Mouse (Mus musculus) liver, postnatal 0 days (tissue): Measurements from ENCODE around the gene Nsd1. TPM values are rescaled to one million over a fixed set of nuclear protein-coding genes. Genes with fewer than 3 reads are reported as not detected.

Experiments used
- ATAC-seq: fragments of 200-750 bp; cut with Nextera tagmentation; 2 replicates; pipeline ENCODE4 v1.8.0; 2017; ENCODE audit warnings: mild to moderate bottlenecking, moderate library complexity
- DNase-seq: peaks from one replicate; pipeline ENCODE4 v3.0.0-alpha.2; 2016
- H3K27ac ChIP-seq: fragments of 300-500 bp; sonication (generic); 2 replicates; pipeline ENCODE4 v1.5.1; 2014; ENCODE audit warnings: antibody characterized with exemption, moderate library complexity, mild to moderate bottlenecking, low read depth
- H3K27me3 ChIP-seq: fragments of 300-500 bp; sonication (generic); 2 replicates; pipeline ENCODE4 v1.6.1; 2014; ENCODE audit warnings: low read length, control low read depth, mixed read lengths; ENCODE audit not compliant: insufficient read depth
- H3K36me3 ChIP-seq: fragments of 300-500 bp; sonication (generic); replicated peaks from 2 replicates; pipeline ENCODE4 v1.6.1; 2014; ENCODE audit warnings: mild to moderate bottlenecking, control low read depth, low read length, moderate library complexity, mixed read lengths; ENCODE audit not compliant: insufficient read depth
- H3K4me1 ChIP-seq: fragments of 300-500 bp; sonication (generic); 2 replicates; pipeline ENCODE4 v1.6.1; 2014; ENCODE audit warnings: antibody characterized with exemption, mild to moderate bottlenecking, control low read depth; ENCODE audit not compliant: insufficient read depth
- H3K4me2 ChIP-seq: fragments of 300-500 bp; sonication (generic); 2 replicates; pipeline ENCODE4 v1.6.1; 2014; ENCODE audit warnings: low read depth, mild to moderate bottlenecking, low read length, moderate library complexity, mixed read lengths
- H3K4me3 ChIP-seq: fragments of 300-500 bp; sonication (generic); 2 replicates; pipeline ENCODE4 v1.5.1; 2014; ENCODE audit warnings: low read depth, low read length
- H3K9ac ChIP-seq: fragments of 300-500 bp; sonication (generic); replicated peaks from 2 replicates; pipeline ENCODE4 v1.6.1; 2014; ENCODE audit warnings: mild to moderate bottlenecking, moderate library complexity
- H3K9me3 ChIP-seq: fragments of 300-500 bp; sonication (generic); 2 replicates; pipeline ENCODE4 v1.6.1; 2016; ENCODE audit warnings: mild to moderate bottlenecking, control low read depth, low read length, mixed read lengths
- CTCF ChIP-seq: sonication (generic); IDR thresholded peaks from 2 replicates; pipeline ENCODE4 v1.5.1; 2016; ENCODE audit warnings: antibody characterized with exemption, low read depth
- EP300 ChIP-seq: IDR thresholded peaks from 2 replicates; pipeline ENCODE4 v1.6.1; 2016; ENCODE audit warnings: antibody characterized with exemption, low read depth, mild to moderate bottlenecking
- WGBS: fragments of 180-500 bp; shearing (Covaris S2); extraction: QIAGEN DNeasy Blood & Tissue Kit; methylation state at CpG from one replicate; pipeline ENCODE4 v1.1.7; 2014; ENCODE audit not compliant: insufficient replicate concordance; 5-methylcytosine and 5-hydroxymethylcytosine counted together
- polyA plus RNA-seq: library from polyadenylated mRNA; unstranded; fragments of >200 nt; fragmentation: Nextera tagmentation; extraction: Ambion mirVana; gene quantifications from 2 replicates; pipeline ENCODE4 v1.2.1, GENCODE M21; 2015

Gene Nsd1
- polyA plus RNA-seq, 1 experiment from 2014 or later: 20.6 TPM

DNA sequence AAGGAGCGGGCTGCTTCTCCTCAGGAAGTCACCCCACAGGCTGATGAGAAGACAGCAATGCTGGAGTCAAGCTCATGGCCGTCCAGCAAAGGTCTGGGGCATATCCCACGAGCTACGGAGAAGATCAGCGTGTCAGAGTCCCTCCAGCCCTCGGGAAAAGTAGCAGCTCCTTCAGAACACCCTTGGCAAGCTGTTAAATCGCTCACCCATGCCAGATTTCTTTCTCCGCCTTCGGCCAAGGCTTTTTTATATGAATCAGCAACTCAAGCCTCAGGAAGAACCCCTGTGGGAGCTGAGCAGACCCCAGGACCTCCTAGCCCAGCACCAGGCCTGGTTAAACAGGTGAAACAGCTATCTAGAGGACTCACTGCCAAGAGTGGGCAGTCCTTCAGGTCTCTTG is 103.5 kb downstream of the Nsd1 start:
- ATAC-seq (no peak), DNase-seq (no peak)
- Histone ChIP-seq H3K36me3 (peaks cover 72% of the 10 kb centered on the region), H3K27ac (no peak overlapping the region), H3K9me3 (no peaks in the 10 kb centered on the region), H3K9ac (no peak overlapping the region), H3K4me1 (no peaks in the 10 kb centered on the region), H3K4me2 (no peak overlapping the region), H3K27me3 (no peaks in the 10 kb centered on the region), H3K4me3 (no peak overlapping the region)
- 85% methylated on average over 9 of the region's 9 CpGs for WGBS
- TF ChIP-seq EP300 (no peak), CTCF (no peak)

DNA sequence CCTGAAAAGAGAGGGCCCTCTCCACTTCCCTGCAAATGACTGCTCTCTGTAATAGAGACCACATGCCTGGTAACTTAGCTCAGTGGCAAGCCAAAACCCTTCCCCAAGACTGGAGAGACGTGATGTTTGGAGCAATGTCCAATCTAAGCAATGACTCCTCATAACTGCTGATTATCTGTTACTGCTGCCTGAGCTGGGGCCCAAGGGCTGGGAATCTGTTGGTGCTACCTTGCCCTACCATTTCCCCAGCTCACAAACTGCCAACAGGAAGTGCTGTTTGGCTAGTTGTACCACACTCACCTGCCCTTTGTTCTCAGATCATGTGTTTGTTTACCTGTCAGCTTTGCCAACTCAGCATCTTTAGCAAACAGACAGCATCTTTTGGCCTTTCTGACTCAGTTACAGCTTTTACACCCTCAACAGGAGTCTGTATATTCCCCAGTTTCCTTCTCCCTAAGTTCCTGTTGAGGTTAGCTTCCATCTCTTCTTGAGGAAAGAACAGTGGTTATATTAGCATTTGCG is 105.4 kb downstream of the Nsd1 start:
- no peak overlapping the region for H3K4me2 ChIP-seq
- no peak for ATAC-seq
- no peaks in the 10 kb centered on the region for H3K27me3 ChIP-seq
- no peak overlapping the region for H3K9ac ChIP-seq
- no peak for DNase-seq
- TF ChIP-seq EP300 (no peak), CTCF (no peak)
- H3K4me3 ChIP-seq: no peak overlapping the region
- WGBS: 75% methylated on average over 2 of the region's 2 CpGs
- no peaks in the 10 kb centered on the region for H3K9me3 ChIP-seq
- H3K27ac ChIP-seq: no peak overlapping the region
- peaks cover 70% of the 10 kb centered on the region for H3K36me3 ChIP-seq
- peaks cover 6% of the 10 kb centered on the region; the same call in 1 of the 2 replicates for H3K4me1 ChIP-seq

DNA sequence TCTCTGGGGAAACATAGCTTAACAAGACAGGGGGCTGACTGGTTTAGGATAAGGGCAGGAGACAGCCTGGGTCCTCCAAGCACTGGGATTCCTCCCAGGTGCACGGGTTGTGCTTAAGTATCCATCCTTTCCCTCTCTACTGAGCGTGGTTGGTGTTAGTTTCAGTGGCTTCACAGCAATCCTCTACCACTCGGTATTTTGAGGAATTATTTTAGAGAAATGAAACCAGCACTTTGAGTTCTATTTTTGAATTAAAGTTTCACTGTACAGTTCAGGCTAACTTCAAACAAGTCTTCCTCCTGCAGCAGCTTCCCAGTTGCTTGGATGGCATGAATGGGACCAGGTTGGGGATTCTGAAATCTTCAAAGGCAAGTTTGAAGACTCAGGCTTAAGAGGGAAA is 108.8 kb downstream of the Nsd1 start:
- ATAC-seq (no peak), DNase-seq (no peak)
- Histone ChIP-seq H3K4me1 (peaks cover 28% of the 10 kb centered on the region), H3K36me3 (peaks cover 42% of the 10 kb centered on the region), H3K9me3 (no peaks in the 10 kb centered on the region), H3K4me2 (peak overlapping the region; percentile 28), H3K4me3 (no peak overlapping the region), H3K27ac (peak overlapping the region; percentile 49; the same call in 1 of the 2 replicates), H3K9ac (no peak overlapping the region), H3K27me3 (no peaks in the 10 kb centered on the region)
- WGBS: 66% methylated on average over 3 of the region's 3 CpGs
- no peak for TF ChIP-seq CTCF
- TF ChIP-seq EP300: no peak

DNA sequence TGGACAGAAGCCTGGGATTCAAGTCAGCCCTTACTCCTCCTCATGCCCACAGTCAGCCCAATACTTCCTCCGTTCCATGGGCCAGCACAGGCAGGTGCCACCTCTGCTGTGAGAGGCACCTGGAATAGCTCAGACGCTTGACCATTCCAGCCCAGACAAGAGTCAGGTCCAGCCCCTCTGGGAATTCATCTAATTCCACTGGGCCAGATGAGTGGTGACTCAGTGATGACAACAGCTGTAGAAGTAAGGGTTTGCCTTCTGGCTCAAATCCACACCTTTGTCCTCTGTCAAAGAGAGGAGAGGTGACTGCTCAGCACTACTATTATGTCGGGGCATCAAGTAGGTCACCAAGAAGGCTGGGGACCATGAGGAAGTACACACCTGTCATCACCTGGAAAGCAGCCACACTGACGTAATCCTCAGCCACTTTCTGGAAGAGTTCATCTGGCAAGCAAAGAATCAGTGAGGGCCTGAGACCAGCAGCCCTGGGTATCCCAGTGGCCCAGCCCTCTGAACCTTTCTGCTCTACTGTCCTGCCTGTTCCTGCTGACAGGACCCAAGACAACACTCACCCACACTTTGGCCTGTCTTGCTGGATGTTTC is 110.5 kb downstream of the Nsd1 start, which contains the start of gene Prelid1:
Gene Prelid1, plus strand, starts transcription at position 570 of the 603 bp plus-strand sequence.
- TF ChIP-seq EP300 (no peak), CTCF (no peak)
- Histone ChIP-seq H3K27ac (peak within 1 kb of the TSS; percentile 84; the same call in 1 of the 2 replicates), H3K27me3 (no peaks in the 10 kb centered on the region), H3K4me2 (peak within 1 kb of the TSS; percentile 93), H3K9ac (peak within 1 kb of the TSS; percentile 90), H3K4me3 (peak within 1 kb of the TSS; percentile 86), H3K36me3 (peaks cover 38% of the 10 kb centered on the region), H3K9me3 (no peaks in the 10 kb centered on the region), H3K4me1 (peaks cover 34% of the 10 kb centered on the region)
- ATAC-seq (no peak), DNase-seq (no peak)
- WGBS: 80% methylated on average over 4 of the region's 4 CpGs

DNA sequence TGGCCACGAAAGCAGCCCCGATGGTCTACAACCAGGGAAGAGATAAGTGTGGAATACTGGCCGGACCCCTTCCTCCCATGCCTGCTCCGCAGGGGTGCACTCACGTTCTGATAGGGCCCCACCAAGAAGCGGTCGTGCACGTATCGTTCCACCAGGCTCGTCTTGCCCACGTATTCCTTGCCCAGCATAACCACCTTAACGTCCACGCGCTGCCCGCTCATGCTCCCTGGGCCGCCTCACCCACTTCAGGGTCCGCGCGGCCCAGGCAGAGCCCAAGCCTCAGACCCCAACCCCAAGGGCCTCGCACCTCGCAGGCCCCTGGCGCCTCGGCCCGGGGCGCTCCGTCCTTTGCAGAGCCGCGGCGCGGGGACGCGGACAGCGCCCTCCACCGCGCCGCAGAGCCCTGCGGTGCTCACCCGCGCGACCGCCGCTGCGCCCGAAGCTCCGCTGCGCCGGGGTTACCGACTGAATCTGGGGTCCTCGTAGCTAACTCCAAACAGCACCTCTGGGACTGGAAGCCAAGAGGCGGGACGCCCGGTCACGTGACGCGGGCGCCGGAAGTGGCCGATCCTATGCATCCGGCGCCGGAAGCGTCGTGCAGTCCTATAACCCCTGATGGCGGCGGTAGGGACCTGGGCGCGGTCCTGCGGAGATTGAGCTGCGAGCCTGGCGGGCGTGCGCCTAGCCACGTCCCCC is 112.0 kb downstream of the Nsd1 start, which contains the start of gene Rab24:
Gene Rab24, minus strand, starts transcription at position 513 of the 696 bp plus-strand sequence.
- no peaks in the 10 kb centered on the region for H3K9me3 ChIP-seq
- 4% methylated on average over 60 of the region's 73 CpGs for WGBS
- ATAC-seq (peak; percentile 92), DNase-seq (peak; percentile 93)
- H3K27me3 ChIP-seq: no peaks in the 10 kb centered on the region
- TF ChIP-seq EP300: no peak
- peak; percentile 16 for TF ChIP-seq CTCF
- H3K4me1 ChIP-seq: peaks cover 34% of the 10 kb centered on the region
- peak within 1 kb of the TSS; percentile 84 for H3K27ac ChIP-seq
- peaks cover 42% of the 10 kb centered on the region for H3K36me3 ChIP-seq
- H3K4me3 ChIP-seq: peak within 1 kb of the TSS; percentile 86
- peak within 1 kb of the TSS; percentile 90 for H3K9ac ChIP-seq
- peak within 1 kb of the TSS; percentile 93 for H3K4me2 ChIP-seq

DNA sequence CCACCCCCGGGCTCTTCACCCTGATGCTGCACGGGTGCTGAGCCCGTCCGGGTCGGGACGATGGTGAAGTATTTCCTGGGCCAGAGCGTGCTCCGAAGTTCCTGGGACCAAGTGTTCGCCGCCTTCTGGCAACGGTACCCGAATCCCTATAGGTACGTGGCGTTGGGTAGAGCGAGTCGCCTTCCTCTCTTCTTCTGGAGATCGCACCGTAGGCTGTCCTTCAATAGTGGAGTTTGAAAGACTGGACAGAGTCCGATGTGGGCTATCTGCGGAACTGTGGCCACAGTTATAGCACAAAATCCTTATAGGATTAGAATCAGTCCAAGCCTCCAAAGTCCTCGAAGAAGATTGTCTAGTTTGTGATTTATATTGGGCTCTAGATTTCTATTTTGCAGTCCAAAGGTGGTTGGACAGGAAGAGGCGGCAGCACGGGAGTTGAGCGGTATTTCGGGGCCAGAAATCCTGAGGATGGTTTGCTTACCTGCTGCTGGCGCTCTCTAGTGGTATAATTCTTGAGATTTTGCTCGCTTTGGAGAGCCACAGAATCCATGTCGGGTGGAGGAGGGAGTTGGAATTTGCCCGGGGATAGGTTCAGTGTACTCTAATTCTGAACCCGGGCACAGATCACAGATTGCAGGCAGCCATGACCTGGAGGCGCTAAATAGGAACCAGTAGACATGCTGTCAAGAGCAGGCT is 112.7 kb downstream of the Nsd1 start:
- H3K4me3 ChIP-seq: peak overlapping the region; percentile 86
- H3K4me1 ChIP-seq: peaks cover 37% of the 10 kb centered on the region
- H3K27me3 ChIP-seq: no peaks in the 10 kb centered on the region
- peak overlapping the region; percentile 90 for H3K9ac ChIP-seq
- H3K36me3 ChIP-seq: peaks cover 44% of the 10 kb centered on the region
- no peaks in the 10 kb centered on the region for H3K9me3 ChIP-seq
- DNase-seq (peak; percentile 56), ATAC-seq (peak; percentile 57)
- peak overlapping the region; percentile 84 for H3K27ac ChIP-seq
- H3K4me2 ChIP-seq: peak overlapping the region; percentile 93
- under 1% methylated on average over 31 of the region's 31 CpGs for WGBS
- TF ChIP-seq EP300 (no peak), CTCF (peak; percentile 68)
